Mouse (Mus musculus) megakaryocyte progenitor cell, adult 5-6 weeks (primary cell): Measurements from ENCODE around the gene Stau1. TPM values are rescaled to one million over a fixed set of nuclear protein-coding genes. Genes with fewer than 3 reads are reported as not detected.

Source experiments
- ATAC-seq: replicated peaks from 2 replicates; pipeline ENCODE4 v1.8.0; 2016; ENCODE audit warnings: mild to moderate bottlenecking, moderate TSS enrichment, inconsistent platforms; ENCODE audit not compliant: poor library complexity
- total RNA-seq, 2 experiments: library from RNA; stranded (forward) in 1 of 2; stranded (reverse) in 1 of 2; fragments of 157-497, 149-512 nt in 1 of 2; fragments of 200-1000 nt in 1 of 2; gene quantifications; 2 replicates each; pipeline versions ENCODE4 v1.2.3 to v1.2.4; 2015 to 2017

The Stau1 gene
- total RNA-seq, 2 experiments from 2014 or later, result 30.1 to 36.0 TPM

DNA sequence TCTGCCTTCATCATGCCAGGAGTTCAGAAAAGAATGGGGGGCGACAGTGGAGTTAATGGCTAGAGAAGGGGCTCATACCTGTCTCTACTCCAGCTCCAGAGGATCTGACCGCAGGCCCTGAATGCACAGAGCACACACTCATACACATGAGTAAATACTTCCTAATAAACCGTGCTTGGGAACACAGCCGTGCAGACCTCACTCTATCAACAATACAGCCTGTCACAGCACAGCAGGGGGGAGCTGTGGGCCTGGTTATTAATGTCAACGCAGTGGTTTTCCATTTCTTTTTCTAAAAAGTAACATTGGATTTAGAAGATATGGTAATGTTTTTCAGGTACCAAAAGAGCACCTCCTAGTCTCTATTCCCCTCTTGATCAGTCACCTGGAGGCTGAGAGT is 61.7 kb downstream of the Stau1 start:
- no peak for ATAC-seq

GRCm38 (mm10) chr2:166933943-166934342 is 62.2 kb downstream of the Stau1 start:
- no peak for ATAC-seq

DNA sequence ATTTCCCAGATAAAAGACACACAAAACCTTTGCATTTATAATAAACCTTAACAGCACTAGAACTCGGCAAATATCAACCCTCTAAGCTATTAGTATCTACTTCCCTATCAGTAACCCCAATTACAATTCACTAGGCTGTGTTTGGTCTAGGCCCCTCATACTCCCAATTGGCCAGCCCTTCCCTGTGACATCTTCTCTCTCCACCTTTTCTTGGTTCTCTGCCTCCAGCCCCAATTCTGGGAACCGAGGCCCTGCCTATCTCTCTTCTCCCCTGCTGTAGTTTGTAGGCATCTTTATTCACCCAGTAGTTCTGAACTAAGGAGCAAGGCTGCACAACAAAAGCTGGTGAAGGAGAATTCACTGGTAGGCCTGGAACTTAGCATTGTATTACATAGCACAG is 72.1 kb downstream of the Stau1 start:
- ATAC-seq, result no peak

- no peak for ATAC-seq
Observed at GRCm38 (mm10) chr2:166910536-166910935, 85.6 kb downstream of the Stau1 start.

DNA sequence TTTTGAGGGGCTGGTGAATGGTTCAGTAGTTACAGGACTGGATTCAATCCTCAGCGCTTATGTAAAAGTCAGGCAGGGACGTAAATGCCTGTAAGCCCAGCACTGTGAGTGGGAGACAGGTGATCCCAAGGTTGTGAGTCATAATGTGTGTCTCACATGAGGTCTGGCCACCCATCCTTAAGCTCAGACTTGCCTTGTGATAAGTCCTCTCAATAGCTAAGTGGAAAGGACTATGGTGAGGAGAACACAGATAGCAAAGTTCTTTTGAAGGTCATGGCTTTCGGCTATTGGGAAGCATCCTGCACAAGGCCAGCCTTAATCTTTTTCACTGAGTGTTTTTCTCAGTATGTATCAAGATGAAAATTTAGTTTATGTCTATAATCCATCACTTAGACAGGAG is 86.4 kb downstream of the Stau1 start:
- ATAC-seq, result no peak

- peak; percentile 12; the same call in 1 of the 2 replicates for ATAC-seq
Observed at GRCm38 (mm10) chr2:166906523-166907182, 89.4 kb downstream of the Stau1 start.

DNA sequence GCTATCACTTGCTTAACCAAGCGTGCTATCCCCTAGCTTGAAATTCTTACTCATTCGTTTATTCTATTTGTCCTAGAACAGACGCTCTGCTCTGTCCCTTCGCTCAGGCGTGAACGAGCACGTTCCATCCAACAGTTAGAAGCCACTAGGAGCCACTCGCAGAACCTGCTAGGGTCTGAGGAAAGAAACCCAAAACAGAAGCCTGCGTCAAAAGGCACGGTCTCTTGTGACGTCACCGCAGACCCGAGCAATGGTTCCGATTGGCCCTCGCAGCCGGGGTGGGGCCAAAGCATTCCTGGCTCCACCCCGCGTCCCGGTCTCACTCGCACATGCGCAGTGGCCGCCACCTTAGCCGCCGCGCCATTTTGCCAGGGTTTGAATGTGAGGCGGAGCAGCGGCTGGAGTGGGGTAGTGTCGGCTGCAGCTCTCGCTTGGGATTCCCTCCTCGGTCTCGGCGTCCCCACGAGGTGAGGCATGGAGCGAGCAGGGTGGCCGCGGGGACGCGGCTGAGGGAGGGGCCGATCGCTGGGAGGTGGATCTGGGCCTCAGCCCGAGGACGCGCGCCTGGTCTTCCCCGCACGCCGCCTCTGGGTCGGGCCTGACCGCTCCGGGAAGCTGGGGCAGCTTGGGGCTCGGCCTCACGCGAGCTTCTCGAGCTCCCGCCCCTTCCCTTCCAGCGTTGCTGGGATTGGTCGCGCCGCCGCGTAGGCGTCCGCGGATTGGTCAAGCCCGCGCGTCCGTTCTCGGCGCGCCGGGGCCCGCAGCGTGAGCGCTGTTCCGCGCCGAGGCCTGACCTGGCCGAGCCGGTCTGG is 90.2 kb downstream of the Stau1 start, which contains the start of gene Cse1l:
Cse1l (plus strand) TSS at position 330 of the 812 bp plus-strand sequence.
- ATAC-seq, result peak; percentile 84

DNA sequence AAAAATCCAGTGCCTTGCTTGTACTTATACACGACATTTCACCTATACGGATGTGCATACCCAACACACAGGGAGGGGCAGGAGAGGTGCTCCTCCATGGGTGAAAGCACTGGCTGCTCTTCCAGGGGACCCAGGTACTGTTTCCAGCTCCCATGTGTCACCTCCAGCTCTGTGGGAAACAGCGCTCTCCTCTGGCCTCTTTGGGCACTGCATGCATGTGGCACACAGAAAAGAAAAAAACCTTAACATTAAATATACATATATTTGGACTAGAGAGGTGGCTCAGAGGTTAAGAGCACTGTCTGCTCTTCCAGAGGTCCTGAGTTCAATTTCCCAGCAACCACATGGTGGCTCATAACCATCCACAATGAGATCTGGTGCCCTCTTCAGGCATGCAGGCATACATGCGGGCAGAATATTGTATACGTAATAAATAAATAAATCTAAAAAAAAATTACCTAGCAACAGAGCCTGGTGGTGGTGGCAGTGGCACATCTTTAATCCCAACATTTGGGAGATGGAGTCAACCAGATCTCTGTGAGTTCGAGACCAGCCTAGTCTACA is 92.3 kb downstream of the Stau1 start:
- ATAC-seq, result no peak

- no peak for ATAC-seq
Observed at GRCm38 (mm10) chr2:166900792-166901505, 95.2 kb downstream of the Stau1 start.

GRCm38 (mm10) chr2:166899746-166900145 is 96.4 kb downstream of the Stau1 start:
- no peak for ATAC-seq

GRCm38 (mm10) chr2:166899161-166899560 is 96.9 kb downstream of the Stau1 start:
- peak; percentile 25; the same call in 1 of the 2 replicates for ATAC-seq

Other genes starting within 250 kb of the Stau1 start
- 3.2 and 5.6 TPM in 2 replicates for gene Trp53rkb, start 203.8 kb downstream of the Stau1 start, total RNA-seq (2015)
- gene Trp53rkb, start 203.8 kb downstream of the Stau1 start, total RNA-seq (2017), result 1.1 and 2.5 TPM in 2 replicates
- 14.8 and 16.3 TPM in 2 replicates for gene Arfgef2, start 190.7 kb downstream of the Stau1 start, total RNA-seq (2015)
- 15.2 and 17.3 TPM in 2 replicates for gene Arfgef2, start 190.7 kb downstream of the Stau1 start, total RNA-seq (2017)
- gene Cse1l, start 90.3 kb downstream of the Stau1 start, total RNA-seq (2015), result 158 and 185 TPM in 2 replicates
- 116 and 151 TPM in 2 replicates for gene Cse1l, start 90.3 kb downstream of the Stau1 start, total RNA-seq (2017)
- 34.4 and 35.0 TPM in 2 replicates for gene Ddx27, start 18.9 kb upstream of the Stau1 start, total RNA-seq (2015)
- gene Ddx27, start 18.9 kb upstream of the Stau1 start, total RNA-seq (2017), result 105 and 132 TPM in 2 replicates
- 14.9 and 18.2 TPM in 2 replicates for gene Znfx1, start 66.7 kb upstream of the Stau1 start, total RNA-seq (2015)
- gene Znfx1, start 66.7 kb upstream of the Stau1 start, total RNA-seq (2017), result 25.3 and 26.1 TPM in 2 replicates
- 0.34 and 0.47 TPM in 2 replicates for gene Kcnb1, start 193.9 kb upstream of the Stau1 start, total RNA-seq (2015)
- 0.75 and 1.8 TPM in 2 replicates for gene Kcnb1, start 193.9 kb upstream of the Stau1 start, total RNA-seq (2017)
- gene Ptgis, start 244.3 kb upstream of the Stau1 start, total RNA-seq (2015), result not detected in 2 replicates
- not detected in 2 replicates for gene Ptgis, start 244.3 kb upstream of the Stau1 start, total RNA-seq (2017)